Mouse (Mus musculus): ENCODE measurements around the gene Ampd2. TPM values are rescaled to one million over a fixed set of nuclear protein-coding genes. Genes with fewer than 3 reads are reported as not detected.

Ampd2 gene
- 17.6 and 18.2 TPM in 2 replicates for polyA plus RNA-seq (2015; fragmentation: Nextera tagmentation; extraction: Ambion mirVana)

GRCm38 (mm10) chr3:108086470-108086979 lies at the start of gene Ampd2:
Ampd2 (minus strand) TSS chr3:108086651.
- H3K4me2 ChIP-seq (replicated peaks; ENCODE audit: low read depth) = peak within 1 kb of the TSS; percentile 97
- peak within 1 kb of the TSS; percentile 77 for H3K9ac ChIP-seq (ENCODE audit: low read depth, low read length)
- peak within 1 kb of the TSS; percentile 75 for H3K4me3 ChIP-seq (ENCODE audit: low read depth, low read length)
- TF ChIP-seq CTCF (IDR thresholded peaks at IDR 0.05; ENCODE audit: low read depth) = no peak
- H3K27me3 ChIP-seq (replicated peaks; ENCODE audit: control insufficient read depth, insufficient read depth, low read length) = no peaks in the 10 kb centered on the region
- H3K36me3 ChIP-seq (ENCODE audit: control insufficient read depth, insufficient read depth) = no peaks in the 10 kb centered on the region
- peaks cover 10% of the 10 kb centered on the region for H3K4me1 ChIP-seq (replicated peaks; ENCODE audit: control insufficient read depth, insufficient read depth, low read length)
- peak within 1 kb of the TSS; percentile 91 for H3K27ac ChIP-seq (ENCODE audit: low read depth, low read length)
- ATAC-seq = peak; percentile 55
- under 1% methylated on average over 29 of the region's 29 CpGs for WGBS
- no peaks in the 10 kb centered on the region for H3K9me3 ChIP-seq (ENCODE audit: control insufficient read depth)

- no peak for ATAC-seq
- H3K4me3 ChIP-seq (ENCODE audit: low read depth, low read length) = no peak overlapping the region
Observed at GRCm38 (mm10) chr3:108134701-108135100, 48.2 kb upstream of the Ampd2 start.

GRCm38 (mm10) chr3:108132484-108132883 lies 46.0 kb upstream of the Ampd2 start:
- no peak for ATAC-seq
- Histone ChIP-seq H3K36me3 (ENCODE audit: control insufficient read depth, insufficient read depth) (no peaks in the 10 kb centered on the region), H3K9me3 (ENCODE audit: control insufficient read depth) (no peaks in the 10 kb centered on the region), H3K4me3 (ENCODE audit: low read depth, low read length) (no peak overlapping the region), H3K9ac (ENCODE audit: low read depth, low read length) (no peak overlapping the region), H3K4me1 (replicated peaks; ENCODE audit: control insufficient read depth, insufficient read depth, low read length) (peaks cover 15% of the 10 kb centered on the region), H3K27me3 (replicated peaks; ENCODE audit: control insufficient read depth, insufficient read depth, low read length) (no peaks in the 10 kb centered on the region), H3K27ac (ENCODE audit: low read depth, low read length) (peak overlapping the region; percentile 77), H3K4me2 (replicated peaks; ENCODE audit: low read depth) (no peak overlapping the region)
- no peak for TF ChIP-seq CTCF (IDR thresholded peaks at IDR 0.05; ENCODE audit: low read depth)
- WGBS = 61% methylated on average over 1 of the region's 1 CpGs

More at GRCm38 (mm10) chr3:108134701-108135100, 48.2 kb upstream of the Ampd2 start:
- WGBS = 81% methylated on average over 11 of the region's 11 CpGs
- no peak for TF ChIP-seq CTCF (IDR thresholded peaks at IDR 0.05; ENCODE audit: low read depth)
- H3K4me2 ChIP-seq (replicated peaks; ENCODE audit: low read depth) = no peak overlapping the region
- no peaks in the 10 kb centered on the region for H3K27me3 ChIP-seq (replicated peaks; ENCODE audit: control insufficient read depth, insufficient read depth, low read length)
- H3K36me3 ChIP-seq (ENCODE audit: control insufficient read depth, insufficient read depth) = no peaks in the 10 kb centered on the region; the same call in 1 of the 2 replicates
- H3K9me3 ChIP-seq (ENCODE audit: control insufficient read depth) = no peaks in the 10 kb centered on the region
- H3K4me1 ChIP-seq (replicated peaks; ENCODE audit: control insufficient read depth, insufficient read depth, low read length) = peaks cover 9% of the 10 kb centered on the region
- H3K27ac ChIP-seq (ENCODE audit: low read depth, low read length) = no peak overlapping the region
- no peak overlapping the region for H3K9ac ChIP-seq (ENCODE audit: low read depth, low read length)

GRCm38 (mm10) chr3:108131821-108132220 lies 45.4 kb upstream of the Ampd2 start:
- no peaks in the 10 kb centered on the region for H3K27me3 ChIP-seq (replicated peaks; ENCODE audit: control insufficient read depth, insufficient read depth, low read length)
- no peak overlapping the region for H3K4me3 ChIP-seq (ENCODE audit: low read depth, low read length)
- peak; percentile 37 for ATAC-seq
- no peaks in the 10 kb centered on the region for H3K9me3 ChIP-seq (ENCODE audit: control insufficient read depth)
- H3K27ac ChIP-seq (ENCODE audit: low read depth, low read length) = peak overlapping the region; percentile 77
- peaks cover 15% of the 10 kb centered on the region for H3K4me1 ChIP-seq (replicated peaks; ENCODE audit: control insufficient read depth, insufficient read depth, low read length)
- 46% methylated on average over 1 of the region's 1 CpGs for WGBS
- no peak for TF ChIP-seq CTCF (IDR thresholded peaks at IDR 0.05; ENCODE audit: low read depth)
- no peak overlapping the region for H3K9ac ChIP-seq (ENCODE audit: low read depth, low read length)
- H3K36me3 ChIP-seq (ENCODE audit: control insufficient read depth, insufficient read depth) = no peaks in the 10 kb centered on the region
- no peak overlapping the region for H3K4me2 ChIP-seq (replicated peaks; ENCODE audit: low read depth)

- H3K36me3 ChIP-seq (ENCODE audit: control insufficient read depth, insufficient read depth) = no peaks in the 10 kb centered on the region
- no peak overlapping the region for H3K9ac ChIP-seq (ENCODE audit: low read depth, low read length)
- no peaks in the 10 kb centered on the region for H3K9me3 ChIP-seq (ENCODE audit: control insufficient read depth)
- 52% methylated on average over 5 of the region's 5 CpGs for WGBS
- TF ChIP-seq CTCF (IDR thresholded peaks at IDR 0.05; ENCODE audit: low read depth) = no peak
- H3K27me3 ChIP-seq (replicated peaks; ENCODE audit: control insufficient read depth, insufficient read depth, low read length) = no peaks in the 10 kb centered on the region
- H3K4me3 ChIP-seq (ENCODE audit: low read depth, low read length) = no peak overlapping the region
- ATAC-seq = peak; percentile 73
- H3K27ac ChIP-seq (ENCODE audit: low read depth, low read length) = peak overlapping the region; percentile 77
- H3K4me2 ChIP-seq (replicated peaks; ENCODE audit: low read depth) = peak overlapping the region; percentile 6; the same call in 1 of the 2 replicates
- peaks cover 15% of the 10 kb centered on the region for H3K4me1 ChIP-seq (replicated peaks; ENCODE audit: control insufficient read depth, insufficient read depth, low read length)
Observed at GRCm38 (mm10) chr3:108131216-108131615, 44.8 kb upstream of the Ampd2 start.

GRCm38 (mm10) chr3:108129804-108130203 lies 43.4 kb upstream of the Ampd2 start:
- no peak overlapping the region for H3K4me3 ChIP-seq (ENCODE audit: low read depth, low read length)
- no peaks in the 10 kb centered on the region for H3K9me3 ChIP-seq (ENCODE audit: control insufficient read depth)
- no peak overlapping the region; the same call in 1 of the 2 replicates for H3K27ac ChIP-seq (ENCODE audit: low read depth, low read length)
- H3K36me3 ChIP-seq (ENCODE audit: control insufficient read depth, insufficient read depth) = no peaks in the 10 kb centered on the region
- ATAC-seq = no peak
- no peaks in the 10 kb centered on the region for H3K27me3 ChIP-seq (replicated peaks; ENCODE audit: control insufficient read depth, insufficient read depth, low read length)
- H3K4me2 ChIP-seq (replicated peaks; ENCODE audit: low read depth) = no peak overlapping the region
- no peak for TF ChIP-seq CTCF (IDR thresholded peaks at IDR 0.05; ENCODE audit: low read depth)
- 54% methylated on average over 4 of the region's 4 CpGs for WGBS
- H3K4me1 ChIP-seq (replicated peaks; ENCODE audit: control insufficient read depth, insufficient read depth, low read length) = peaks cover 15% of the 10 kb centered on the region
- H3K9ac ChIP-seq (ENCODE audit: low read depth, low read length) = no peak overlapping the region

Data from intestine, postnatal 0 days (tissue).